Mouse (Mus musculus): ENCODE data around the gene Mamdc4. TPM values are rescaled to one million over a fixed set of nuclear protein-coding genes. Genes with fewer than 3 reads are reported as not detected.

Gene Mamdc4
- polyA plus RNA-seq (2014; fragmentation: Illumina TruSeq; extraction: RNeasy Lipid Tissue Mini Kit (QIAGEN cat#74804); ENCODE audit: low read depth, low replicate concordance), result 1.7 TPM

GRCm38 (mm10) chr2:25574579-25575431, at the start of gene Mamdc4, which contains the start of gene Phpt1:
Mamdc4 (minus strand) TSS chr2:25574845.
Phpt1 (minus strand) TSS chr2:25575224.

DNA sequence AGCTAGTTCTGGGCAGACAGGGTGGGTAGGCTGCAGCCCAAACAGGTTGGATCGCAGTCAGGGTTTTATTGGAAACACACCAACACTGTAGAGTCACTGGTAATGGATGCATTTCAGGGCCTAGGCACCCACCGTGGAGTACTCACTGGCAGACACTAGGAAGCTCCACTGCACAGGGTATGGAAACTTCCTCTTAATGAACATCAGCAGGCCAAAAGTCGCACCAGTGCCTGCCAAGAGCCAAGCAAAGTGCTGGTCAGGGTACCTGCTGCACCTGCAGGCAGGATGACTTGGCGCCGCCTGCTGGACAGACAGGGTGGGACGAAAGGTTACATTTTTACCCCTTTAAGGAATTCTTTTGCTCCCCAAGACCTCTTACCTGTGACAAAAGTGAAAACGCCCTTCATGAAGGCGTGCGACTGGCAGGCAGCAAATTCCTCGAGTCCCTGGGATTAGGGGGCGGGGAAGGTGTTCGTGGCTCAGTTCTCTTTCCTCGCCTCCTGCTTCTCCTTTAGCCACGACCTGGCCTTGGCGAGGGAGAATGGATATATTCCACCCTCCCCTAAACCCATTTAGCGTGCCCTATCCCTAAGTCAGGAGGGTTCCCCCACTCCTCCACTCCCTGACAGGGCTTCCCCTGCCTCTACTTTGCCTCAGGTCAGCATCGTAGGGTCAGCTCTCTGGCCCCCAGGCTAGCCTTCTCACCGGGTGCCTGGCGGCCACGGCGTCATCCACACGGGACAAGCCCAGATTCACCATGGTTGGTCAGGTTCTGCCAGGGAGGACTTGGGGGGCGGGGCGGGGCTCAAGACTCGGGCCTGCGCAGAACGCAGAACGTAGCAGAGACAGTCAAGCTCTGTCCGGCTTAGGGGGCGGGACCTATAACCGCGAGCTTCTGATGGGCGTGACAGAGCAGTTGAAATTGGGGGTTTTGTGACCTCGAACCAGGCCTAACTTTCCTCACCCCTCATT, 46.9 kb upstream of the Mamdc4 start, which contains the start of gene Tmem141:
Gene Tmem141, minus strand, starts transcription at position 777 of the 972 bp plus-strand sequence.

GRCm38 (mm10) chr2:25617578-25617977, 42.9 kb upstream of the Mamdc4 start, which contains the start of gene Ccdc183:
Ccdc183 (minus strand) TSS chr2:25617678.

GRCm38 (mm10) chr2:25607761-25608622, 33.3 kb upstream of the Mamdc4 start, which contains the start of gene Rabl6:
Rabl6 (minus strand) TSS chr2:25608521.

GRCm38 (mm10) chr2:25581294-25581864, 6.7 kb upstream of the Mamdc4 start, which contains the start of gene Ajm1:
Ajm1 (minus strand) TSS chr2:25581757.

GRCm38 (mm10) chr2:25557221-25557963, 17.3 kb downstream of the Mamdc4 start, which contains the start of gene Edf1:
Edf1 (plus strand) TSS chr2:25557847.

GRCm38 (mm10) chr2:25546811-25547491, 27.7 kb downstream of the Mamdc4 start, which contains the start of gene Traf2:
Traf2 (minus strand) TSS chr2:25546940.

Other genes with a start within 250 kb of the Mamdc4 start
- gene Man1b1, start 242.5 kb downstream of the Mamdc4 start, polyA plus RNA-seq (2014; fragmentation: Illumina TruSeq; extraction: RNeasy Lipid Tissue Mini Kit (QIAGEN cat#74804); ENCODE audit: low read depth, low replicate concordance), result 21.4 TPM
- 6.7 TPM for gene Dpp7, start 218.5 kb downstream of the Mamdc4 start, polyA plus RNA-seq (2014; fragmentation: Illumina TruSeq; extraction: RNeasy Lipid Tissue Mini Kit (QIAGEN cat#74804); ENCODE audit: low read depth, low replicate concordance)
- 8.8 TPM for gene Uap1l1, start 209.2 kb downstream of the Mamdc4 start, polyA plus RNA-seq (2014; fragmentation: Illumina TruSeq; extraction: RNeasy Lipid Tissue Mini Kit (QIAGEN cat#74804); ENCODE audit: low read depth, low replicate concordance)
- not detected for gene Sapcd2, start 202.5 kb downstream of the Mamdc4 start, polyA plus RNA-seq (2014; fragmentation: Illumina TruSeq; extraction: RNeasy Lipid Tissue Mini Kit (QIAGEN cat#74804); ENCODE audit: low read depth, low replicate concordance)
- gene Entpd2, start 179.0 kb downstream of the Mamdc4 start, polyA plus RNA-seq (2014; fragmentation: Illumina TruSeq; extraction: RNeasy Lipid Tissue Mini Kit (QIAGEN cat#74804); ENCODE audit: low read depth, low replicate concordance), result 16.2 TPM
- 36.7 TPM for gene Npdc1, start 175.5 kb downstream of the Mamdc4 start, polyA plus RNA-seq (2014; fragmentation: Illumina TruSeq; extraction: RNeasy Lipid Tissue Mini Kit (QIAGEN cat#74804); ENCODE audit: low read depth, low replicate concordance)
- not detected for gene Fut7, start 151.6 kb downstream of the Mamdc4 start, polyA plus RNA-seq (2014; fragmentation: Illumina TruSeq; extraction: RNeasy Lipid Tissue Mini Kit (QIAGEN cat#74804); ENCODE audit: low read depth, low replicate concordance)
- 33.3 TPM for gene Abca2, start 146.1 kb downstream of the Mamdc4 start, polyA plus RNA-seq (2014; fragmentation: Illumina TruSeq; extraction: RNeasy Lipid Tissue Mini Kit (QIAGEN cat#74804); ENCODE audit: low read depth, low replicate concordance)
- gene Clic3, start 118.0 kb downstream of the Mamdc4 start, polyA plus RNA-seq (2014; fragmentation: Illumina TruSeq; extraction: RNeasy Lipid Tissue Mini Kit (QIAGEN cat#74804); ENCODE audit: low read depth, low replicate concordance), result 1.3 TPM
- gene Paxx, start 113.8 kb downstream of the Mamdc4 start, polyA plus RNA-seq (2014; fragmentation: Illumina TruSeq; extraction: RNeasy Lipid Tissue Mini Kit (QIAGEN cat#74804); ENCODE audit: low read depth, low replicate concordance), result 27.9 TPM
- 1,706 TPM for gene Ptgds, start 104.8 kb downstream of the Mamdc4 start, polyA plus RNA-seq (2014; fragmentation: Illumina TruSeq; extraction: RNeasy Lipid Tissue Mini Kit (QIAGEN cat#74804); ENCODE audit: low read depth, low replicate concordance)
- gene Lcn12, start 80.9 kb downstream of the Mamdc4 start, polyA plus RNA-seq (2014; fragmentation: Illumina TruSeq; extraction: RNeasy Lipid Tissue Mini Kit (QIAGEN cat#74804); ENCODE audit: low read depth, low replicate concordance), result not detected
- gene Fbxw5, start 74.1 kb downstream of the Mamdc4 start, polyA plus RNA-seq (2014; fragmentation: Illumina TruSeq; extraction: RNeasy Lipid Tissue Mini Kit (QIAGEN cat#74804); ENCODE audit: low read depth, low replicate concordance), result 77.7 TPM
- 4.2 TPM for gene C8g, start 73.1 kb downstream of the Mamdc4 start, polyA plus RNA-seq (2014; fragmentation: Illumina TruSeq; extraction: RNeasy Lipid Tissue Mini Kit (QIAGEN cat#74804); ENCODE audit: low read depth, low replicate concordance)
- 13.2 TPM for gene Traf2, start 27.9 kb downstream of the Mamdc4 start, polyA plus RNA-seq (2014; fragmentation: Illumina TruSeq; extraction: RNeasy Lipid Tissue Mini Kit (QIAGEN cat#74804); ENCODE audit: low read depth, low replicate concordance)
- 280 TPM for gene Edf1, start 17.0 kb downstream of the Mamdc4 start, polyA plus RNA-seq (2014; fragmentation: Illumina TruSeq; extraction: RNeasy Lipid Tissue Mini Kit (QIAGEN cat#74804); ENCODE audit: low read depth, low replicate concordance)
- gene Phpt1, start 379 bp upstream of the Mamdc4 start, polyA plus RNA-seq (2014; fragmentation: Illumina TruSeq; extraction: RNeasy Lipid Tissue Mini Kit (QIAGEN cat#74804); ENCODE audit: low read depth, low replicate concordance), result 91.0 TPM
- 0.08 TPM for gene Ajm1, start 6.9 kb upstream of the Mamdc4 start, polyA plus RNA-seq (2014; fragmentation: Illumina TruSeq; extraction: RNeasy Lipid Tissue Mini Kit (QIAGEN cat#74804); ENCODE audit: low read depth, low replicate concordance)
- 77.4 TPM for gene Rabl6, start 33.7 kb upstream of the Mamdc4 start, polyA plus RNA-seq (2014; fragmentation: Illumina TruSeq; extraction: RNeasy Lipid Tissue Mini Kit (QIAGEN cat#74804); ENCODE audit: low read depth, low replicate concordance)
- gene Ccdc183, start 42.8 kb upstream of the Mamdc4 start, polyA plus RNA-seq (2014; fragmentation: Illumina TruSeq; extraction: RNeasy Lipid Tissue Mini Kit (QIAGEN cat#74804); ENCODE audit: low read depth, low replicate concordance), result not detected
- gene Tmem141, start 47.2 kb upstream of the Mamdc4 start, polyA plus RNA-seq (2014; fragmentation: Illumina TruSeq; extraction: RNeasy Lipid Tissue Mini Kit (QIAGEN cat#74804); ENCODE audit: low read depth, low replicate concordance), result 55.1 TPM
- gene Fcna, start 53.2 kb upstream of the Mamdc4 start, polyA plus RNA-seq (2014; fragmentation: Illumina TruSeq; extraction: RNeasy Lipid Tissue Mini Kit (QIAGEN cat#74804); ENCODE audit: low read depth, low replicate concordance), result 4.1 TPM
- gene Lcn8, start 78.3 kb upstream of the Mamdc4 start, polyA plus RNA-seq (2014; fragmentation: Illumina TruSeq; extraction: RNeasy Lipid Tissue Mini Kit (QIAGEN cat#74804); ENCODE audit: low read depth, low replicate concordance), result not detected
- gene Lcn5, start 83.1 kb upstream of the Mamdc4 start, polyA plus RNA-seq (2014; fragmentation: Illumina TruSeq; extraction: RNeasy Lipid Tissue Mini Kit (QIAGEN cat#74804); ENCODE audit: low read depth, low replicate concordance), result not detected
- not detected for gene Lcn6, start 101.9 kb upstream of the Mamdc4 start, polyA plus RNA-seq (2014; fragmentation: Illumina TruSeq; extraction: RNeasy Lipid Tissue Mini Kit (QIAGEN cat#74804); ENCODE audit: low read depth, low replicate concordance)
- gene Lcn10, start 107.9 kb upstream of the Mamdc4 start, polyA plus RNA-seq (2014; fragmentation: Illumina TruSeq; extraction: RNeasy Lipid Tissue Mini Kit (QIAGEN cat#74804); ENCODE audit: low read depth, low replicate concordance), result not detected
- not detected for gene Obp2a, start 125.2 kb upstream of the Mamdc4 start, polyA plus RNA-seq (2014; fragmentation: Illumina TruSeq; extraction: RNeasy Lipid Tissue Mini Kit (QIAGEN cat#74804); ENCODE audit: low read depth, low replicate concordance)
- gene Bmyc, start 131.9 kb upstream of the Mamdc4 start, polyA plus RNA-seq (2014; fragmentation: Illumina TruSeq; extraction: RNeasy Lipid Tissue Mini Kit (QIAGEN cat#74804); ENCODE audit: low read depth, low replicate concordance), result 16.2 TPM
- not detected for gene Obp2b, start 162.2 kb upstream of the Mamdc4 start, polyA plus RNA-seq (2014; fragmentation: Illumina TruSeq; extraction: RNeasy Lipid Tissue Mini Kit (QIAGEN cat#74804); ENCODE audit: low read depth, low replicate concordance)
- gene Lcn3, start 190.7 kb upstream of the Mamdc4 start, polyA plus RNA-seq (2014; fragmentation: Illumina TruSeq; extraction: RNeasy Lipid Tissue Mini Kit (QIAGEN cat#74804); ENCODE audit: low read depth, low replicate concordance), result not detected
- not detected for gene Lcn11, start 202.2 kb upstream of the Mamdc4 start, polyA plus RNA-seq (2014; fragmentation: Illumina TruSeq; extraction: RNeasy Lipid Tissue Mini Kit (QIAGEN cat#74804); ENCODE audit: low read depth, low replicate concordance)
- gene Gm13539, start 207.4 kb upstream of the Mamdc4 start, polyA plus RNA-seq (2014; fragmentation: Illumina TruSeq; extraction: RNeasy Lipid Tissue Mini Kit (QIAGEN cat#74804); ENCODE audit: low read depth, low replicate concordance), result not detected
- not detected for gene Glt6d1, start 241.0 kb upstream of the Mamdc4 start, polyA plus RNA-seq (2014; fragmentation: Illumina TruSeq; extraction: RNeasy Lipid Tissue Mini Kit (QIAGEN cat#74804); ENCODE audit: low read depth, low replicate concordance)
- gene Lcn9, start 248.3 kb upstream of the Mamdc4 start, polyA plus RNA-seq (2014; fragmentation: Illumina TruSeq; extraction: RNeasy Lipid Tissue Mini Kit (QIAGEN cat#74804); ENCODE audit: low read depth, low replicate concordance), result not detected

All from heart, adult 10 weeks (tissue).